Mouse (Mus musculus) lung, embryonic 14.5 days (tissue): ENCODE results near the gene Evc. TPM values are rescaled to one million over a fixed set of nuclear protein-coding genes. Genes with fewer than 3 reads are reported as not detected.
A peak's percentile ranks its signal among the peaks of the same experiment; 100 is the strongest.

Experiments used
- ATAC-seq: fragments of 200-750 bp; cut with Nextera tagmentation; 2 replicates; pipeline ENCODE4 v1.8.0; 2017; ENCODE audit warnings: mild to moderate bottlenecking, moderate TSS enrichment, moderate library complexity; ENCODE audit not compliant: insufficient read depth
- DNase-seq: peaks from one replicate; pipeline ENCODE4 v3.0.0-alpha.2; 2015
- H3K27ac ChIP-seq: fragments of 300-500 bp; sonication (generic); 2 replicates; pipeline ENCODE4 v1.5.1; 2014; ENCODE audit warnings: low read depth, mild to moderate bottlenecking, moderate library complexity
- H3K27me3 ChIP-seq: fragments of 300-500 bp; sonication (generic); 2 replicates; pipeline ENCODE4 v1.6.1; 2014; ENCODE audit warnings: low read length, control low read depth; ENCODE audit not compliant: insufficient read depth
- H3K36me3 ChIP-seq: fragments of 300-500 bp; sonication (generic); 2 replicates; pipeline ENCODE4 v1.6.1; 2014; ENCODE audit warnings: control low read depth; ENCODE audit not compliant: insufficient read depth
- H3K4me1 ChIP-seq: fragments of 300-500 bp; sonication (generic); 2 replicates; pipeline ENCODE4 v1.6.1; 2014; ENCODE audit warnings: antibody characterized with exemption, control low read depth; ENCODE audit not compliant: insufficient read depth
- H3K4me2 ChIP-seq: fragments of 300-500 bp; sonication (generic); 2 replicates; pipeline ENCODE4 v1.6.1; 2014; ENCODE audit warnings: mild to moderate bottlenecking
- H3K4me3 ChIP-seq: fragments of 300-500 bp; sonication (generic); 2 replicates; pipeline ENCODE4 v1.5.1; 2014; ENCODE audit warnings: low read depth, low read length
- H3K9ac ChIP-seq: fragments of 300-500 bp; sonication (generic); 2 replicates; pipeline ENCODE4 v1.6.1; 2014
- H3K9me3 ChIP-seq: fragments of 300-500 bp; sonication (generic); 2 replicates; pipeline ENCODE4 v1.6.1; 2016; ENCODE audit warnings: low read depth, low read length, control low read depth
- CTCF ChIP-seq: IDR thresholded peaks from 2 replicates; pipeline ENCODE4 v1.5.1; 2016; ENCODE audit warnings: antibody characterized with exemption, low read depth
- WGBS: fragments of 180-500 bp; shearing (Covaris S2); extraction: QIAGEN DNeasy Blood & Tissue Kit; methylation state at CpG from one replicate; pipeline ENCODE4 v1.1.7; 2014; 5-methylcytosine and 5-hydroxymethylcytosine counted together
- polyA plus RNA-seq: library from polyadenylated mRNA; unstranded; fragments of >200 nt; fragmentation: Nextera tagmentation; extraction: Ambion mirVana; gene quantifications from 2 replicates; pipeline ENCODE4 v1.2.1, GENCODE M21; 2014

The Evc gene
- polyA plus RNA-seq, 1 experiment from 2014 or later: 20.6 TPM

DNA sequence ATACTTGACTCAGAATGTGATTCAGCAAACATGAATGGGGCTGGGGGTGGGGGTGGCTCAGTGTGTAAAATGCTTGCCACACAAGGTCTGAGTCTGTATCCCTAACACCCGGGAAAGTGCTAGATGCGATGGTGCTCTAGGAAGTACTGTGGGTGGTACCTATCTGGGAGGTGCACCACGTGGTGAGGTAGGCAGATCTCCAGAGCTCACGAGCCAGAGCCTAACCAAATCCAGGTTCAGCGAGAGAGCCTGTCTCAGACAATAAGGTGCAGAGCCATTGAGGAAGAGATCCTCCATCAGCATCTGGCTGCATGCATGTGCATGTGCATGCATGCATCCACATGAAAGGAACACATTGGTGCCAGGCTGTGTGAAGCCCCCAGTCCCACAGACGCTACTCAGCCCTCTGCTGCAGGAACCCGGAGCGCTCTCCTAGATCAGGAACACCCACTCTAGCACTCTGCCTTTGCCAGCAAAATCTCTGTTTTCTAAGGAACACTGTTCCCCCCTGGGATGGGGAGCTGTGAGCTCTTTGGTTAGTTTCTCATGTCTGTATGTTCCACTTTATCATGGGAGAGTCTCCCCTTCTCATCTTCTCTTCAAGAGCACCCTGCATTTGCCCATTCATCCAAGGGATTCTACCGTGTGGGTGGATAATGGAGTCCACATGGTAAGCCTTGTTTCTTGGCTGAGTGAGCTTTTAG, 84.4 kb downstream of the Evc start:
- no peak for ATAC-seq
- 78% methylated on average over 9 of the region's 9 CpGs for WGBS
- DNase-seq: no peak

DNA sequence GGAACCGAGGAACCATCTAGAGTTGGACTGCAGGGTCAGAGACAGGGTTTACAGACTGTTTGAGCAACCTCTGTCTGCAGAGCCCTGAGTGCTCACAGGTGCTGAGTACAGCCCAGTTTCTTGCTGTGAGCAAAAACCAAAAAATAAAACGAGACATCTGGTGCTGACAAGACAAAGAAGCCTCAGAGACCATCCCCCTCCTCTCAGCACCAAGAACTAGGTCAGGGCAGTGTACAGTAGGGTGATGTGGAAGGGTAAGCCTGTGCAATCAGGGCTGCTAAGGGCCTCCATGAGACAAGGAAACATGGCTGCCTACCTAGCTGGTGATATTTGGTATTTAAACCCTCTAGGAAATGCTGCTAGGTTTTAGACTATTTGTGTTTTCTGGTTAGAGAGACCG, 85.1 kb downstream of the Evc start:
- H3K9ac ChIP-seq: no peak overlapping the region
- no peak overlapping the region for H3K4me3 ChIP-seq
- TF ChIP-seq CTCF: no peak
- H3K36me3 ChIP-seq: no peaks in the 10 kb centered on the region
- H3K27me3 ChIP-seq: peaks cover 11% of the 10 kb centered on the region
- 56% methylated on average over 3 of the region's 3 CpGs for WGBS
- no peak overlapping the region for H3K4me2 ChIP-seq
- DNase-seq: no peak
- no peak overlapping the region for H3K27ac ChIP-seq
- no peak for ATAC-seq
- no peaks in the 10 kb centered on the region for H3K4me1 ChIP-seq
- H3K9me3 ChIP-seq: no peaks in the 10 kb centered on the region

More for the DNA sequence above, 84.4 kb downstream of the Evc start:
- Histone ChIP-seq H3K36me3 (no peaks in the 10 kb centered on the region), H3K27me3 (peaks cover 6% of the 10 kb centered on the region; the same call in 1 of the 2 replicates), H3K27ac (no peak overlapping the region), H3K9ac (no peak overlapping the region), H3K4me3 (no peak overlapping the region), H3K9me3 (no peaks in the 10 kb centered on the region), H3K4me2 (no peak overlapping the region), H3K4me1 (no peaks in the 10 kb centered on the region)
- TF ChIP-seq CTCF: no peak

DNA sequence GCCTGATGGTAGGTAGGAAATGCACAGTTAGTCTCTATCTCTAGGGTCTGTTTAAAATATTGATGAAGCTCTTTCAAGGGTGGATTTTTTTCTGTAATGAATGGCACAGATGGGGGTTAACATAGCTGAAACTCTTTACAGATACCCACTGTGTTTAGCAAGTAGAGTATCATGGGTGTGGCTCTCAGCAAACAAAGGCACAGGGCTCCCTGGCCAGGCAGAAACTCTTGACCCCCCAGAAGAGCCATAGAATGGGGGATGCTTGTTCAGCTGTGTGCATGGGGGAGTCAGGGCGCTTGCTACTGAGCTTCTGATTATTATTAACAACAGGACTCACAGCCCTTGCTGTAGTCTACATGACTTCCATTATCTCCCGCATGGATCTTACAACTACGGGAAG, 87.8 kb downstream of the Evc start:
- H3K9me3 ChIP-seq: no peaks in the 10 kb centered on the region
- H3K4me1 ChIP-seq: no peaks in the 10 kb centered on the region
- no peak for TF ChIP-seq CTCF
- WGBS: 78% methylated on average over 3 of the region's 3 CpGs
- no peak for DNase-seq
- H3K4me3 ChIP-seq: no peak overlapping the region
- no peak overlapping the region for H3K9ac ChIP-seq
- no peak for ATAC-seq
- no peak overlapping the region for H3K27ac ChIP-seq
- no peaks in the 10 kb centered on the region for H3K36me3 ChIP-seq
- peaks cover 38% of the 10 kb centered on the region for H3K27me3 ChIP-seq
- no peak overlapping the region for H3K4me2 ChIP-seq

DNA sequence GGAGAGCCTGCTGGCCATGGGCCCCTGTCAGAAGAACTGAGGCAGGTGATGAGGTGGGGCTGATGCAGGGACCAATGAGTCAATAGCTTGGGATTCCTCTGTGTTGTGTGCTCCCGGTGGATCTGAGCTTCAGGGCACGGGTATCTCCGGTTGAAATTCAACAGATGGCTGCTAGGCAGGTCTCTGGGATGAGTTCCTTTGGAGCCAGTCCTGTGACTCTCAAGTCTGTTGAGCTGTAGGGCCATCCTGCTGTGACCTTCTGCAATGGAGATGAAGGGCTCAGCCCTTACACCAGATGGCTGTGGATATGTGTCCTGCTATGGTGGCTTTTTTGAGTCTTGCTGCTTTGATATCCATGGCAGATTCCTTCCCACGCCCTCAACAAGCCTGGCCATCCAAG, 89.2 kb downstream of the Evc start:
- Histone ChIP-seq H3K36me3 (no peaks in the 10 kb centered on the region), H3K4me2 (no peak overlapping the region), H3K4me3 (no peak overlapping the region), H3K9ac (no peak overlapping the region), H3K27ac (no peak overlapping the region), H3K27me3 (peaks cover 52% of the 10 kb centered on the region), H3K9me3 (no peaks in the 10 kb centered on the region), H3K4me1 (no peaks in the 10 kb centered on the region)
- DNase-seq: no peak
- WGBS: 31% methylated on average over 4 of the region's 4 CpGs
- TF ChIP-seq CTCF: no peak
- no peak for ATAC-seq

DNA sequence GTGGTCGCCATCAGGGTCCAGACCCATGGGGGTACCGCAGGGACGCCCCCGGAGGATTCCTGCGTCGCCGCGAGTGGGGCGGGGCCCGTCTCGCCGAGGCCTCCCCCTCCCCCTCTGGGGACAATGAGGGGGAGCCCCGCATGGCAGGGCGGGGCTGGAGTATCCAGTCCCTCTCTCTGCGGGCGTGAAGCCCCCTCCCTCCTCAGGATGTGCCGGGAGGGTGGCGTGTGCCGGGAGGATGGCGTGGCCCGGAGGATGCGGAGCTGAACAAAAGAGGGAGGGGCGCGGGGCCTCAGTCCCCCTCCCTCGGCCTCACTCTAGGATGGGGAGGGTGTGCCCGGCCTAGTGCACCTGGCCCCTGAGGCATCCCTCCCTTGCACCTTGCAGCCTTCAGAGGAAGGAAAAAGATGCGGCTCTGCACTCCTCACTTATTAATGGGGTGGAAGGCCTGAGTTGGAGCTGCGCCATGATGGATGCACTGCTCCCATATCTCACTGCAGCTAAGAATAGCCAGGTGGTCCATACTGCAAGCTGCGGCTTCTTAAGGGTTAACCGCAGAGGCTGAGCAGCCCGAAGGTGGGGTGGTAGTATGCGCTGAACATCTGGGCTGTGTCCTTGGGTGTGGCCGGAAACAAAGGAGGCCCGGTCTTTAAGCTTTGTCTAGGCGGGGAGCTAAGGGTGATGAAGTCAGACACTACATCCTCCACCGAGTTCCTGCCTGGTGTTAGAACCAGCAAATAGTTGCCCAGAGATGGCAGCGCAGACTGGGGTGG, 90.4 kb downstream of the Evc start:
- no peak overlapping the region; the same call in 1 of the 2 replicates for H3K9ac ChIP-seq
- no peak overlapping the region for H3K27ac ChIP-seq
- DNase-seq (peak; percentile 29), ATAC-seq (no peak)
- no peak for TF ChIP-seq CTCF
- no peaks in the 10 kb centered on the region for H3K4me1 ChIP-seq
- no peaks in the 10 kb centered on the region for H3K9me3 ChIP-seq
- WGBS: 1% methylated on average over 31 of the region's 37 CpGs
- peaks cover 64% of the 10 kb centered on the region for H3K27me3 ChIP-seq
- H3K4me3 ChIP-seq: peak overlapping the region; percentile 43
- peak overlapping the region; percentile 60 for H3K4me2 ChIP-seq
- no peaks in the 10 kb centered on the region for H3K36me3 ChIP-seq

DNA sequence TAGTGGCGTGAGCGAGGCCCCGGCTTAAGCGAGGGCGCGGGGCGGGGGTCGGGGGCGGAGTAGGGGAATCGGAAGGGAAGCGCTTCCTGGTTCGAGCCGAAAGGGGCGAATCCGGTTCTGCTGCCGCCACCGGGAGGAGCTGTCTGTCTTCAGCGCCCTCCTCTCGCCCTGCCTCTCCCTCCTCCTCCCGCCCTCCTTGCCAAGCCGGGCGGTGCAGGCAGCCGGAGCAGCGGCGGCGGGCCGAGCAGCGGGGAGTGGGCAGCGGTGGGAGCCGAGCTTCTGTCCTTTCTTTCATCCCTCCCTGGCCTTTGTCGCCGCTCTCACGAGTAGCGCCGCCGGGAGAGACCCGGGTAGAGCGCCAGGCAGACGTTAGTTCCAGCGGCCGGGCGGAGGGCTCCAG, 91.0 kb downstream of the Evc start:
- ATAC-seq: peak; percentile 42
- TF ChIP-seq CTCF: no peak
- no peaks in the 10 kb centered on the region for H3K36me3 ChIP-seq
- H3K9me3 ChIP-seq: no peaks in the 10 kb centered on the region
- H3K4me3 ChIP-seq: peak overlapping the region; percentile 43
- peak; percentile 68 for DNase-seq
- H3K27ac ChIP-seq: no peak overlapping the region; the same call in 1 of the 2 replicates
- peaks cover 70% of the 10 kb centered on the region for H3K27me3 ChIP-seq
- peak overlapping the region; percentile 60 for H3K4me2 ChIP-seq
- no peaks in the 10 kb centered on the region for H3K4me1 ChIP-seq
- H3K9ac ChIP-seq: no peak overlapping the region; the same call in 1 of the 2 replicates
- under 1% methylated on average over 42 of the region's 42 CpGs for WGBS

DNA sequence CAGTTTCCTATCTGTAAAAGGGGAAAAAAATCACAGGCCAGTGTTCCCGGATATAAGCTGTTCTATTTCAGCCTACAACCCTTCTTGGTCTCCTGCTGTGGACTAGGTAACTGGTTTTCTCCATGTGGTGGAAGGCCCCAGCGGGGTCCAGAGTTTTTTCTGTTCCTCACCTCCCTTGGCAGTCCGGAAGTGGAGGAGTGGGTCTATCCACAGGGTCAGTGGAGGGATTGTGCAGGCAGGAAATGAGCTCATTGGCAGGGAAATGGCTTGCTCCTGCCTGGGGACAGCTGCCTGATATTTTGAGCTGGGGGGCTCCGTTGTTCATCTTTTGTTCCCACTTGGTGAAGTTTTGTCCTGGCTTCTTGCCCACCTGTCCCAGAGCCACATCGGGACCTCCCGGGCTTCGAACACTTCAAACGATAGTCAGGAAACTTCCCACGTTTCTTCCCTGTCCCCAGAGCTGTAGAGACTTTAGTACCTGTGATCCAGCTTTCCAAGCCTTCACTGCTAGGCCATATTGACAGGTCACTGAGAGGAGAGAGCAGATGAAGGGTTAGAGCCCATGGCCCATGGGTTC, 91.9 kb downstream of the Evc start:
- H3K4me1 ChIP-seq: no peaks in the 10 kb centered on the region
- H3K4me2 ChIP-seq: peak overlapping the region; percentile 60
- no peaks in the 10 kb centered on the region for H3K36me3 ChIP-seq
- no peaks in the 10 kb centered on the region for H3K9me3 ChIP-seq
- H3K27me3 ChIP-seq: peaks cover 75% of the 10 kb centered on the region
- ATAC-seq (no peak), DNase-seq (peak; percentile 44)
- no peak for TF ChIP-seq CTCF
- peak overlapping the region; percentile 47; the same call in 1 of the 2 replicates for H3K27ac ChIP-seq
- WGBS: 37% methylated on average over 9 of the region's 9 CpGs
- 0 out of 2 replicates have a peak overlapping the region, but pooled peaks have one; percentile 43 for H3K4me3 ChIP-seq
- H3K9ac ChIP-seq: no peak overlapping the region
